Mouse (Mus musculus): Measurements from ENCODE around the gene Psme3. TPM values are rescaled to one million over a fixed set of nuclear protein-coding genes. Genes with fewer than 3 reads are reported as not detected.
"Not testable (repeated sequence)": the region's sequence is repeated elsewhere in the genome, so short reads cannot be mapped to it uniquely, and the experiment has no call there.

The Psme3 gene
- polyA plus RNA-seq, 1 experiment from 2014 or later = 102 TPM

DNA sequence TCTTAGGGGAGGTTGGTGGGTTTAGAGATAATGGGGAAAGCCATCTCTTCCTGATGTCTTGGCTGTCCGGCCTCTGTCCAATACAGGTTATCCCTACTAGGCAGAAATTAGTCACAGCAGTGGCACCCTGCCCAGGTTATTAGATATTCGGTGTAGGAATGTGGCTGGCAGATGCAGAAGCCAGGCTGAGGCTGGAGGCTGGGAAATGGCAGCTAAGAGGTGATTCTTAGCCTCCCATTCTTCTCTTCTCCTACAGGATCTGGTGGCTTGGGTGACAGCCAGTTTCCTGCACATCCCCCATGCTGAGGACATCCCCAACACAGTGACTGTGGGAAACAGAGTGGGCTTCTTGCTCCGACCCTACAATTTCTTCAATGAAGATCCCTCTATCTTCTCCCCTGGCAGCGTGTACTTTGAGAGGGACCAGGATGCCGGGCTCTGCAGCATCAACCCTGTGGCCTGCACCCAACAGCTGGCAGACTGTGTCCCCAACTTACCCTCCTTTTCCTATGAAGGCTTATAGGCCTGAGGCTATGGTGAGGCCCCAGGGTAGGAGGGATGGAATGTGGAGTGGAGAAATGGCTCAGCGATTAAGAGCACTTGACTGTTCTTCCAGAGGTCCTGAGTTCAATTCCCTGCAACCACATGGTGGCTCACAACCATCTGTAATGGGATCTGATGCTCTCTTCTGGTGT, 13.1 kb downstream of the Psme3 start:
- H3K9ac ChIP-seq (ENCODE audit: low read depth, low read length) = no peak overlapping the region
- H3K4me2 ChIP-seq (ENCODE audit: low read length) = no peak overlapping the region
- no peak overlapping the region for H3K27ac ChIP-seq
- H3K4me3 ChIP-seq (replicated peaks; ENCODE audit: low read depth, low read length) = no peak overlapping the region
- 0 out of 2 replicates have a peak, but pooled peaks cover 3% of the 10 kb centered on the region for H3K4me1 ChIP-seq (replicated peaks; ENCODE audit: insufficient read depth, low read length)
- H3K9me3 ChIP-seq (replicated peaks; ENCODE audit: low read length) = no peaks in the 10 kb centered on the region
- ATAC-seq (replicated peaks; ENCODE audit: low FRiP score, low read depth) = no peak
- TF ChIP-seq CTCF (IDR thresholded peaks at IDR 0.05; ENCODE audit: low read depth) = no peak
- no peaks in the 10 kb centered on the region for H3K27me3 ChIP-seq (ENCODE audit: insufficient read depth, low read length)
- WGBS = 84% methylated on average over 6 of the region's 6 CpGs
- peaks cover 5% of the 10 kb centered on the region; the same call in 1 of the 2 replicates for H3K36me3 ChIP-seq (ENCODE audit: insufficient read depth, low read length)
- no peak for DNase-seq (ENCODE audit: low spot score)

DNA sequence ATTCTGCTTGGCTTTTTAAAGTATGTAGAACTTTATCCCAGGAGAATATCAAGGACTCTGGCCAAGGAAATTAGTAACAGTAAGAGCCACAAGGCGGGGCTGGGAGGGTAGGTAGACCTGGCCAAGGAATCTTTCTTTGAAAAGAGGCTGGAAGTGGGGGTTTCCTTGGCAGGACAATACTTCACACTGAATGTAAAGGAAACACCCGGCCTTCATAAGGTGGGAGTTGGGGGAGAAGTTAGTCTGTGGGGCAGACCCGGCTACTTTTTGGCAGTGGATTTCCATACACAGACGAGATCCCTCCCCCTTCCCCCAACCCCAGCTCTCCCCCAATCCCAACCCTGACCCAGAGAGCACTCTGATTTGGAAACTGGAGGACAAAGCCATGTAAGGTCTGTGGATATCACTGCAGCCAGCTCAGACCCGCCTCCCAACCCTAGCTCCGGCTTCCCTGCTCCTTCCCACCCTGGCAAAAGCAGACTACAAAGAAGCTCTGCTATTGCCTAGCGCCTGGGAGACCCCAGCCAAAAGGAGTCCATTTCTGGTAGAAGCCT, 14.4 kb downstream of the Psme3 start, which contains the start of gene Aoc3:
Gene Aoc3, plus strand, starts transcription at position 235 of the 554 bp plus-strand sequence.
- Histone ChIP-seq H3K36me3 (ENCODE audit: insufficient read depth, low read length) (no peaks in the 10 kb centered on the region), H3K27ac (peak within 1 kb of the TSS; percentile 48; the same call in 1 of the 2 replicates), H3K27me3 (ENCODE audit: insufficient read depth, low read length) (no peaks in the 10 kb centered on the region), H3K9ac (ENCODE audit: low read depth, low read length) (no peak within 1 kb of the TSS), H3K4me3 (replicated peaks; ENCODE audit: low read depth, low read length) (no peak within 1 kb of the TSS), H3K4me2 (ENCODE audit: low read length) (peak within 1 kb of the TSS; percentile 21; the same call in 1 of the 2 replicates), H3K4me1 (replicated peaks; ENCODE audit: insufficient read depth, low read length) (0 out of 2 replicates have a peak, but pooled peaks cover 3% of the 10 kb centered on the region), H3K9me3 (replicated peaks; ENCODE audit: low read length) (no peaks in the 10 kb centered on the region)
- DNase-seq (ENCODE audit: low spot score) (peak; percentile 51), ATAC-seq (replicated peaks; ENCODE audit: low FRiP score, low read depth) (no peak)
- no peak for TF ChIP-seq CTCF (IDR thresholded peaks at IDR 0.05; ENCODE audit: low read depth)
- WGBS = 55% methylated on average over 7 of the region's 7 CpGs

DNA sequence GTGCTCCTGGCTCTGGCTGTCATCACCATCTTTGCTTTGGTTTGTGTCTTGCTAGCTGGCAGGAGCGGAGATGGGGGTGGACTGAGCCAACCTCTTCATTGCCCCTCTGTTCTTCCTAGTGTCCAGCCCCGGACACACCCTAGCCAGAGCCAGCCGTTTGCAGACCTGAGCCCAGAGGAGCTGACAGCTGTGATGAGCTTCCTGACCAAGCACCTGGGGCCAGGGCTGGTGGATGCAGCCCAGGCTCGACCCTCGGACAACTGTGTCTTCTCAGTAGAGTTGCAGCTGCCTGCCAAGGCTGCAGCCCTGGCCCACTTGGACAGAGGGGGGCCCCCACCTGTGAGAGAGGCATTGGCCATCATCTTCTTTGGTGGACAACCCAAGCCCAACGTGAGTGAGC, 14.9 kb downstream of the Psme3 start:
- H3K27me3 ChIP-seq (ENCODE audit: insufficient read depth, low read length); H3K9me3 ChIP-seq (replicated peaks; ENCODE audit: low read length); ATAC-seq (replicated peaks; ENCODE audit: low FRiP score, low read depth); H3K4me3 ChIP-seq (replicated peaks; ENCODE audit: low read depth, low read length); DNase-seq (ENCODE audit: low spot score); H3K36me3 ChIP-seq (ENCODE audit: insufficient read depth, low read length); H3K4me1 ChIP-seq (replicated peaks; ENCODE audit: insufficient read depth, low read length); H3K9ac ChIP-seq (ENCODE audit: low read depth, low read length): not testable (repeated sequence)
- WGBS = 78% methylated on average over 6 of the region's 6 CpGs
- Histone ChIP-seq H3K27ac (peak overlapping the region; percentile 48; the same call in 1 of the 2 replicates), H3K4me2 (ENCODE audit: low read length) (peak overlapping the region; percentile 21; the same call in 1 of the 2 replicates)

DNA sequence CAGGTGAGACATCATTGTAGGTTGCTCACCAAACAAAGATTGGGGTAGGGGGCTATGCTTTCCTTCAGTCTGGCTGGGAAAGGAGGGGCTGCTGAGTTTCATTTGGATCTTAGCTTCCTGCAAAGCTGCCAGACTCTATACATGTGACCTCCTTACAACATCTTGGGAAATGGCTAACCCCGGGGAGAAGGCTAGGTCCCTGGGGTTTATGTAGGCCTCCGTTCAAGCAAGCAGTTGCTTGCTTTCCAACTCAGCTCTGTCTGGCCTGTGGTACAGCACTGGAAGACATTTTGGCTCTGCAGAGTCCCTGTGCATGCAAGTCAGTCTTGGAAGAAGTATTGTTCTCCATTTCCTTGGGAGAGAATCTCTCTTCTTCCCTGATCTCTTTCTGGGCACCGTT, 16.5 kb downstream of the Psme3 start:
- peaks cover 8% of the 10 kb centered on the region; the same call in 1 of the 2 replicates for H3K4me1 ChIP-seq (replicated peaks; ENCODE audit: insufficient read depth, low read length)
- H3K4me2 ChIP-seq (ENCODE audit: low read length) = peak overlapping the region; percentile 21; the same call in 1 of the 2 replicates
- TF ChIP-seq CTCF (IDR thresholded peaks at IDR 0.05; ENCODE audit: low read depth) = no peak
- H3K4me3 ChIP-seq (replicated peaks; ENCODE audit: low read depth, low read length) = no peak overlapping the region
- H3K9ac ChIP-seq (ENCODE audit: low read depth, low read length) = no peak overlapping the region
- H3K36me3 ChIP-seq (ENCODE audit: insufficient read depth, low read length) = no peaks in the 10 kb centered on the region
- WGBS = 66% methylated on average over 3 of the region's 3 CpGs
- H3K9me3 ChIP-seq (replicated peaks; ENCODE audit: low read length) = no peaks in the 10 kb centered on the region
- ATAC-seq (replicated peaks; ENCODE audit: low FRiP score, low read depth) (no peak), DNase-seq (ENCODE audit: low spot score) (peak; percentile 25)
- H3K27ac ChIP-seq = peak overlapping the region; percentile 32; the same call in 1 of the 2 replicates
- H3K27me3 ChIP-seq (ENCODE audit: insufficient read depth, low read length) = no peaks in the 10 kb centered on the region

DNA sequence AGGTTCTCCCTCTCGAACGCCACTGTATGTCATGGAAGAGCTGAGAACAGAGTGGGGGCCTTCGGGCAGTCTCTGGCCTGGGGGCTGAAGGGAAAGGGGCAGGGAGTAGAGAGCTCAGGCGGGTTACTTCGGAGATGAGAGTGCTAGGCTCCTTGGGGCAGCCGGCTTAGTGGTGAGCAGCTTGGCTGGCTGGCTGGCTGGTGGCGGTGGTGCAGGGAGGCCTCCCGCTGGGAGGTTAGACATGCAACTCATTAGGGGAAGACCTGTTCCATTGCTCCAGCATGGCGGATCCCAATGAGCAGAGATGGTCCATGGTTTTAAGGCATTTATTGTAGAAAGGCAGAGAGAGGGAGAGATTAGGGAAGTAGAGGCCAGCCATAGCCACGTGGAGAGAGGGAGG, 18.0 kb downstream of the Psme3 start:
- Histone ChIP-seq H3K27ac (no peak overlapping the region), H3K9me3 (replicated peaks; ENCODE audit: low read length) (no peaks in the 10 kb centered on the region), H3K9ac (ENCODE audit: low read depth, low read length) (no peak overlapping the region), H3K27me3 (ENCODE audit: insufficient read depth, low read length) (no peaks in the 10 kb centered on the region), H3K4me2 (ENCODE audit: low read length) (peak overlapping the region; percentile 28; the same call in 1 of the 2 replicates), H3K4me3 (replicated peaks; ENCODE audit: low read depth, low read length) (0 out of 2 replicates have a peak overlapping the region, but pooled peaks have one; percentile 4), H3K36me3 (ENCODE audit: insufficient read depth, low read length) (no peaks in the 10 kb centered on the region), H3K4me1 (replicated peaks; ENCODE audit: insufficient read depth, low read length) (peaks cover 12% of the 10 kb centered on the region; the same call in 1 of the 2 replicates)
- 50% methylated on average over 10 of the region's 10 CpGs for WGBS
- no peak for TF ChIP-seq CTCF (IDR thresholded peaks at IDR 0.05; ENCODE audit: low read depth)
- ATAC-seq (replicated peaks; ENCODE audit: low FRiP score, low read depth) = no peak
- no peak for DNase-seq (ENCODE audit: low spot score)

DNA sequence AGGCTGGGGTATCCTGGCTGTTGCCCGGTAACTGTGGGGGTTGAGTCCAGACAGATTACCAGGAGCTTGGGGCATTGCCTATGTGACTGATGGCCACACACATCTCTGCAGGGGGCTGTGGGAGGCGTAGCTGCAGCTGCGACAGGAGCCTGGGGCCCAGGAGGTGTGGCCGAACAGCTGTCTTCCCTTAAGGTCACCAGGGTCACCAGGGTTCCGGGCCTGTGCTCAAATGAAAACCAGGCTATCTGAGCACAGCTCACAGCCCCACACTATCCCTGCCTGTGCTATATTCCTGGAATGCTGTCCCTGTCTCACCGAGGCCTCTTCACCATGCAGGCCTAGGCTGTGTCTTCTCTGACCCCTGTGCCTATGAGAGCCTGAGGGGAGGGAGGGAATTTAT, 18.5 kb downstream of the Psme3 start:
- H3K27me3 ChIP-seq (ENCODE audit: insufficient read depth, low read length) = no peaks in the 10 kb centered on the region
- peak overlapping the region; percentile 28; the same call in 1 of the 2 replicates for H3K4me2 ChIP-seq (ENCODE audit: low read length)
- no peaks in the 10 kb centered on the region for H3K36me3 ChIP-seq (ENCODE audit: insufficient read depth, low read length)
- H3K4me1 ChIP-seq (replicated peaks; ENCODE audit: insufficient read depth, low read length) = peaks cover 12% of the 10 kb centered on the region; the same call in 1 of the 2 replicates
- DNase-seq (ENCODE audit: low spot score) (no peak), ATAC-seq (replicated peaks; ENCODE audit: low FRiP score, low read depth) (no peak)
- WGBS = 14% methylated on average over 6 of the region's 6 CpGs
- no peak overlapping the region for H3K27ac ChIP-seq
- no peak overlapping the region for H3K9ac ChIP-seq (ENCODE audit: low read depth, low read length)
- no peaks in the 10 kb centered on the region for H3K9me3 ChIP-seq (replicated peaks; ENCODE audit: low read length)
- TF ChIP-seq CTCF (IDR thresholded peaks at IDR 0.05; ENCODE audit: low read depth) = no peak
- no peak overlapping the region for H3K4me3 ChIP-seq (replicated peaks; ENCODE audit: low read depth, low read length)
